Mouse (Mus musculus) right cerebral cortex, postnatal 14 days (tissue): ENCODE results near the gene Prps2.
"Not testable (repeated sequence)": the region's sequence is repeated elsewhere in the genome, so short reads cannot be mapped to it uniquely, and the experiment has no call there.

Experiments used
- DNase-seq: peaks from one replicate; pipeline ENCODE4 v3.0.0; 2022

Prps2 gene

DNA sequence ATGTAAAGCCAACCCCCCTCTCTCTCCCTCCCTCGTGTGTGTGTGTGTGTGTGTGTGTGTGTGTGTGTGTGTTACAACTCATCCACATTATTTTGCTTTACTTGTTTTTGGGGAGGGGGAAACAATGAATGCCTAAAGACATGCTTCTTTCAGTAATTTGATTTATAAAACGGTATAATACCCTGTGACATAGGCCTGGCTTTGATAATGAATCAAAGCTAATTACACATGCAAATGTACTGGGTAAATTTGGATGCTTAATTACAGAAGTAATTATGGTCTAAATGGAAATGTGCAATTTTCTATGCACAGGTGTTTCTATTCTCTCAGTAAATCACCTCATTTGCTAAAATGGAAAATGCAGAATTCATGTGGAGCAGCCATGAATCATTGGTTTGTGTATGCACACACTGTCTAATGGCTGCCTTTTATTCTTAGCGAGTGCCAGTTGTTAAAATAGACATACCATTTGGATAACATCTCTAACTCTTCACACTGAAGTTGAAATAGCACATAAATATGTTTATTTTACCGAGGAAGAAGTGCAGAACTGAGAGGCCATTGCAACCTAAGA, 61.2 kb downstream of the Prps2 start:
- no peak for DNase-seq

GRCm38 (mm10) chrX:167318819-167319396, 63.6 kb downstream of the Prps2 start:
- DNase-seq: no peak

GRCm38 (mm10) chrX:167315766-167316165, 66.8 kb downstream of the Prps2 start:
- DNase-seq: no peak

DNA sequence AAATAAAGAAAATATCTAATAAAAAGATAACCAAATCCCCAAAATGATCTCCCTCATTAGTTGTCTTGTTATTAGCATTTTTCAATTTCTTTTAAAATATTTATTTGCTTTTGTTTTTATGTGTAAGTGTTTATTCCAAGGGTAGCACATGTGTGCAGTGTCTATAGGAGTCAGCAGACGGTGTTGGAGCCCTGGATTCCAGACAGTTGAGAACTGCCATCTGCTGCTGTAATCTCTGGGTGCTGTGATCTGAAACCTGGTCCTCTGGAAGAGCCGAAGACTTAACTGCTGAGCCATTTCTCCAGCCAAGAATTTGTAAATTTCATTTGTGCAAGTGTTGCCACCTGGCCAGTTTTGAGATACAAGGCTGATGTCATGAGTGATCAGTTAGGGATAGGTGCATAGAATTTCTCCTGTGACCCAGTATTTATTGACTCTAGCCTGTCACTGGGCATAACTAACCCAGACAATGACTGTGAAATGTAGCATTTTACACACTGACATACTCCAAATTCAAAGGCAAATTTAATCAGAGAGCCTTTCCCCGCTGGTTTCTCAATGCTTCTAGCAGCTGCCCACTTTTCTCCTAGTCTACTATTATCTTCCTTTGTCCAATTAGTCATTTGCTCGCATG, 67.3 kb downstream of the Prps2 start:
- DNase-seq: no peak

DNA sequence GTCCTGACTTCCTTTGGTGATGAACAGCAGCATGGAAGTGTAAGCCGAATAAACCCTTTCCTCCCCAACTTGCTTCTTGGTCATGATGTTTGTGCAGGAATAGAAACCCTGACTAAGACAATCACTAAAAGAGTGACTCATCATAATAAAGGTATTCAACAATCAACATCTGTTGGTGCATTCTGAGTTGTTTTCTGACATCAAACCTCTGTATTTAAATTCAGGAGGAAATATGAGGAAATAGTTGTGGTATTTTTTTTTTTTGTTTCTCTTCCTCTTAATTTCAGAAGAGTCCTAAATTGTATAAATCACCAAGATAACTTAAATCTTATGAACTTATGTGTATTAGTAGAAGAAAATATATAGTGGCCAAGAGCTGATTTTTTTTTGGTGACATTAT, 80.5 kb downstream of the Prps2 start:
- DNase-seq: not testable (repeated sequence)
